Mouse (Mus musculus): ENCODE results near the gene Cib2.
A peak's percentile ranks its signal among the peaks of the same experiment; 100 is the strongest.

The Cib2 gene

GRCm38 (mm10) chr9:54547536-54547935 is 12.5 kb downstream of the Cib2 start:
- DNase-seq (ENCODE audit: extremely low read depth, low read depth) = peak; percentile 46

- no peak for DNase-seq (ENCODE audit: extremely low read depth, low read depth)
Measured at GRCm38 (mm10) chr9:54544954-54545315, 15.1 kb downstream of the Cib2 start.

- no peak for DNase-seq (ENCODE audit: extremely low read depth, low read depth)
Measured at GRCm38 (mm10) chr9:54544212-54544953, 15.6 kb downstream of the Cib2 start.

- DNase-seq (ENCODE audit: extremely low read depth, low read depth) = no peak
Measured at GRCm38 (mm10) chr9:54540801-54541200, 19.2 kb downstream of the Cib2 start.

- no peak for DNase-seq (ENCODE audit: extremely low read depth, low read depth)
Measured at GRCm38 (mm10) chr9:54538684-54539083, 21.3 kb downstream of the Cib2 start, which contains the start of gene Sh2d7. TSS of gene Sh2d7 (plus strand) at chr9:54538984.

- DNase-seq (ENCODE audit: extremely low read depth, low read depth) = no peak
Measured at GRCm38 (mm10) chr9:54538244-54538643, 21.8 kb downstream of the Cib2 start.

GRCm38 (mm10) chr9:54537480-54537879 is 22.5 kb downstream of the Cib2 start:
- no peak for DNase-seq (ENCODE audit: extremely low read depth, low read depth)

- no peak for DNase-seq (ENCODE audit: extremely low read depth, low read depth)
Measured at GRCm38 (mm10) chr9:54537030-54537429, 23.0 kb downstream of the Cib2 start.

GRCm38 (mm10) chr9:54536236-54536635 is 23.8 kb downstream of the Cib2 start:
- no peak for DNase-seq (ENCODE audit: extremely low read depth, low read depth)

- DNase-seq (ENCODE audit: extremely low read depth, low read depth) = no peak
Measured at GRCm38 (mm10) chr9:54533975-54534374, 26.0 kb downstream of the Cib2 start.

GRCm38 (mm10) chr9:54532926-54533325 is 27.1 kb downstream of the Cib2 start:
- DNase-seq (ENCODE audit: extremely low read depth, low read depth) = no peak

GRCm38 (mm10) chr9:54531421-54531820 is 28.6 kb downstream of the Cib2 start:
- no peak for DNase-seq (ENCODE audit: extremely low read depth, low read depth)

- DNase-seq (ENCODE audit: extremely low read depth, low read depth) = no peak
Measured at GRCm38 (mm10) chr9:54530836-54531235, 29.2 kb downstream of the Cib2 start.

GRCm38 (mm10) chr9:54529950-54530349 is 30.1 kb downstream of the Cib2 start:
- DNase-seq (ENCODE audit: extremely low read depth, low read depth) = no peak

- DNase-seq (ENCODE audit: extremely low read depth, low read depth) = no peak
Measured at GRCm38 (mm10) chr9:54527694-54528093, 32.3 kb downstream of the Cib2 start.

GRCm38 (mm10) chr9:54520286-54520685 is 39.7 kb downstream of the Cib2 start:
- DNase-seq (ENCODE audit: extremely low read depth, low read depth) = no peak

GRCm38 (mm10) chr9:54518921-54519320 is 41.1 kb downstream of the Cib2 start:
- no peak for DNase-seq (ENCODE audit: extremely low read depth, low read depth)

- no peak for DNase-seq (ENCODE audit: extremely low read depth, low read depth)
Measured at GRCm38 (mm10) chr9:54515991-54516390, 44.0 kb downstream of the Cib2 start.

GRCm38 (mm10) chr9:54502873-54503272 is 57.1 kb downstream of the Cib2 start:
- no peak for DNase-seq (ENCODE audit: extremely low read depth, low read depth)

- DNase-seq (ENCODE audit: extremely low read depth, low read depth) = no peak
Measured at GRCm38 (mm10) chr9:54502111-54502495, 57.9 kb downstream of the Cib2 start.

- peak; percentile 53 for DNase-seq (ENCODE audit: extremely low read depth, low read depth)
Measured at GRCm38 (mm10) chr9:54501453-54502110, 58.4 kb downstream of the Cib2 start, which contains the start of gene Dmxl2. TSS of gene Dmxl2 (minus strand) at chr9:54501626.

GRCm38 (mm10) chr9:54500832-54501452 is 59.1 kb downstream of the Cib2 start:
- DNase-seq (ENCODE audit: extremely low read depth, low read depth) = no peak
